Mouse (Mus musculus): ENCODE data around the gene A730049H05Rik. TPM values are rescaled to one million over a fixed set of nuclear protein-coding genes. Genes with fewer than 3 reads are reported as not detected.

A730049H05Rik gene
- polyA plus RNA-seq, 1 experiment from 2014 or later, result 3.6 TPM

- Histone ChIP-seq H3K4me2 (ENCODE audit: low read length) (peak within 1 kb of the TSS; percentile 56), H3K4me3 (ENCODE audit: control insufficient read depth in 1 of 2, insufficient read depth in 1 of 2, low read depth in 1 of 2, low read length in 2 of 2) (peak within 1 kb of the TSS in 1 of 2 experiments; percentile 12; a peak in 2 of 4 replicates), H3K9ac (ENCODE audit: low read length) (peak within 1 kb of the TSS; percentile 65), H3K27me3 (ENCODE audit: control insufficient read depth, insufficient read depth, low read length) (no peaks in the 10 kb centered on the region), H3K27ac (replicated peaks in 1 of 2; ENCODE audit: control insufficient read depth in 1 of 2, insufficient read depth in 1 of 2, low read depth in 2 of 2, low read length in 2 of 2) (peak within 1 kb of the TSS; percentile 94 to 100), H3K9me3 (ENCODE audit: control insufficient read depth, low read length) (no peaks in the 10 kb centered on the region), H3K4me1 (ENCODE audit: control insufficient read depth in 2 of 2, insufficient read depth in 2 of 2, low read length in 2 of 2) (peaks cover 13 to 22% of the 10 kb centered on the region in 2 experiments), H3K36me3 (ENCODE audit: control insufficient read depth, insufficient read depth, low read length) (peaks cover 57% of the 10 kb centered on the region)
- WGBS, result 16% methylated on average over 4 of the region's 4 CpGs
- ATAC-seq (ENCODE audit: insufficient number of reproducible peaks, insufficient read depth, low FRiP score, low read depth), result peak; percentile 84
Observed at GRCm38 (mm10) chr6:92869089-92869581, 52.9 kb downstream of the A730049H05Rik start, which contains the start of gene Gm15737. TSS of gene Gm15737 (plus strand) at chr6:92869357.

GRCm38 (mm10) chr6:92869582-92870219 is 53.4 kb downstream of the A730049H05Rik start:
- H3K36me3 ChIP-seq (ENCODE audit: control insufficient read depth, insufficient read depth, low read length), result peaks cover 54% of the 10 kb centered on the region
- peak overlapping the region; percentile 56 for H3K4me2 ChIP-seq (ENCODE audit: low read length)
- H3K9me3 ChIP-seq (ENCODE audit: control insufficient read depth, low read length), result no peaks in the 10 kb centered on the region
- peak overlapping the region; percentile 65 for H3K9ac ChIP-seq (ENCODE audit: low read length)
- H3K27ac ChIP-seq (replicated peaks in 1 of 2; ENCODE audit: control insufficient read depth in 1 of 2, insufficient read depth in 1 of 2, low read depth in 2 of 2, low read length in 2 of 2), result peak overlapping the region; percentile 88 to 100
- H3K4me1 ChIP-seq (ENCODE audit: control insufficient read depth in 2 of 2, insufficient read depth in 2 of 2, low read length in 2 of 2), result peaks cover 13 to 24% of the 10 kb centered on the region in 2 experiments
- no peaks in the 10 kb centered on the region for H3K27me3 ChIP-seq (ENCODE audit: control insufficient read depth, insufficient read depth, low read length)
- ATAC-seq (ENCODE audit: insufficient number of reproducible peaks, insufficient read depth, low FRiP score, low read depth), result peak; percentile 69
- peak overlapping the region in 1 of 2 experiments; percentile 12; a peak in 2 of 4 replicates for H3K4me3 ChIP-seq (ENCODE audit: control insufficient read depth in 1 of 2, insufficient read depth in 1 of 2, low read depth in 1 of 2, low read length in 2 of 2)
- 21% methylated on average over 16 of the region's 16 CpGs for WGBS

GRCm38 (mm10) chr6:92871813-92872212 is 55.5 kb downstream of the A730049H05Rik start:
- Histone ChIP-seq H3K4me1 (ENCODE audit: control insufficient read depth in 2 of 2, insufficient read depth in 2 of 2, low read length in 2 of 2) (peaks cover 19 to 33% of the 10 kb centered on the region in 2 experiments), H3K36me3 (ENCODE audit: control insufficient read depth, insufficient read depth, low read length) (peaks cover 49% of the 10 kb centered on the region), H3K27ac (replicated peaks in 1 of 2; ENCODE audit: control insufficient read depth in 1 of 2, insufficient read depth in 1 of 2, low read depth in 2 of 2, low read length in 2 of 2) (no peak overlapping the region), H3K9ac (ENCODE audit: low read length) (no peak overlapping the region), H3K4me3 (ENCODE audit: control insufficient read depth in 1 of 2, insufficient read depth in 1 of 2, low read depth in 1 of 2, low read length in 2 of 2) (no peak overlapping the region), H3K9me3 (ENCODE audit: control insufficient read depth, low read length) (no peaks in the 10 kb centered on the region), H3K4me2 (ENCODE audit: low read length) (no peak overlapping the region), H3K27me3 (ENCODE audit: control insufficient read depth, insufficient read depth, low read length) (no peaks in the 10 kb centered on the region)
- no peak for ATAC-seq (ENCODE audit: insufficient number of reproducible peaks, insufficient read depth, low FRiP score, low read depth)
- 64% methylated on average over 4 of the region's 4 CpGs for WGBS

GRCm38 (mm10) chr6:92872766-92873165 is 56.5 kb downstream of the A730049H05Rik start:
- 88% methylated on average over 10 of the region's 10 CpGs for WGBS
- ATAC-seq (ENCODE audit: insufficient number of reproducible peaks, insufficient read depth, low FRiP score, low read depth), result no peak
- H3K9me3 ChIP-seq (ENCODE audit: control insufficient read depth, low read length), result no peaks in the 10 kb centered on the region
- no peak overlapping the region for H3K27ac ChIP-seq (replicated peaks in 1 of 2; ENCODE audit: control insufficient read depth in 1 of 2, insufficient read depth in 1 of 2, low read depth in 2 of 2, low read length in 2 of 2)
- peaks cover 19 to 33% of the 10 kb centered on the region in 2 experiments for H3K4me1 ChIP-seq (ENCODE audit: control insufficient read depth in 2 of 2, insufficient read depth in 2 of 2, low read length in 2 of 2)
- H3K4me2 ChIP-seq (ENCODE audit: low read length), result no peak overlapping the region
- H3K27me3 ChIP-seq (ENCODE audit: control insufficient read depth, insufficient read depth, low read length), result no peaks in the 10 kb centered on the region
- H3K4me3 ChIP-seq (ENCODE audit: control insufficient read depth in 1 of 2, insufficient read depth in 1 of 2, low read depth in 1 of 2, low read length in 2 of 2), result no peak overlapping the region
- peaks cover 55% of the 10 kb centered on the region for H3K36me3 ChIP-seq (ENCODE audit: control insufficient read depth, insufficient read depth, low read length)
- H3K9ac ChIP-seq (ENCODE audit: low read length), result no peak overlapping the region

GRCm38 (mm10) chr6:92874854-92875253 is 58.6 kb downstream of the A730049H05Rik start:
- Histone ChIP-seq H3K4me1 (ENCODE audit: control insufficient read depth in 2 of 2, insufficient read depth in 2 of 2, low read length in 2 of 2) (peaks cover 11 to 19% of the 10 kb centered on the region in 2 experiments), H3K27me3 (ENCODE audit: control insufficient read depth, insufficient read depth, low read length) (no peaks in the 10 kb centered on the region), H3K9ac (ENCODE audit: low read length) (no peak overlapping the region), H3K36me3 (ENCODE audit: control insufficient read depth, insufficient read depth, low read length) (peaks cover 62% of the 10 kb centered on the region), H3K9me3 (ENCODE audit: control insufficient read depth, low read length) (no peaks in the 10 kb centered on the region), H3K4me2 (ENCODE audit: low read length) (no peak overlapping the region), H3K27ac (replicated peaks in 1 of 2; ENCODE audit: control insufficient read depth in 1 of 2, insufficient read depth in 1 of 2, low read depth in 2 of 2, low read length in 2 of 2) (no peak overlapping the region; a peak in 2 of 4 replicates), H3K4me3 (ENCODE audit: control insufficient read depth in 1 of 2, insufficient read depth in 1 of 2, low read depth in 1 of 2, low read length in 2 of 2) (no peak overlapping the region)
- 36% methylated on average over 5 of the region's 5 CpGs for WGBS
- no peak for ATAC-seq (ENCODE audit: insufficient number of reproducible peaks, insufficient read depth, low FRiP score, low read depth)

- Histone ChIP-seq H3K4me2 (ENCODE audit: low read length) (no peak overlapping the region), H3K9me3 (ENCODE audit: control insufficient read depth, low read length) (no peaks in the 10 kb centered on the region), H3K4me3 (ENCODE audit: control insufficient read depth in 1 of 2, insufficient read depth in 1 of 2, low read depth in 1 of 2, low read length in 2 of 2) (no peak overlapping the region), H3K4me1 (ENCODE audit: control insufficient read depth in 2 of 2, insufficient read depth in 2 of 2, low read length in 2 of 2) (peaks cover 6 to 14% of the 10 kb centered on the region in 2 experiments), H3K27ac (replicated peaks in 1 of 2; ENCODE audit: control insufficient read depth in 1 of 2, insufficient read depth in 1 of 2, low read depth in 2 of 2, low read length in 2 of 2) (no peak overlapping the region), H3K27me3 (ENCODE audit: control insufficient read depth, insufficient read depth, low read length) (no peaks in the 10 kb centered on the region), H3K36me3 (ENCODE audit: control insufficient read depth, insufficient read depth, low read length) (peaks cover 65% of the 10 kb centered on the region), H3K9ac (ENCODE audit: low read length) (no peak overlapping the region)
- WGBS, result 88% methylated on average over 2 of the region's 2 CpGs
- ATAC-seq (ENCODE audit: insufficient number of reproducible peaks, insufficient read depth, low FRiP score, low read depth), result no peak
Observed at GRCm38 (mm10) chr6:92875340-92875739, 59.1 kb downstream of the A730049H05Rik start.

- Histone ChIP-seq H3K4me2 (ENCODE audit: low read length) (no peak overlapping the region), H3K27ac (replicated peaks in 1 of 2; ENCODE audit: control insufficient read depth in 1 of 2, insufficient read depth in 1 of 2, low read depth in 2 of 2, low read length in 2 of 2) (no peak overlapping the region), H3K36me3 (ENCODE audit: control insufficient read depth, insufficient read depth, low read length) (peaks cover 68% of the 10 kb centered on the region), H3K27me3 (ENCODE audit: control insufficient read depth, insufficient read depth, low read length) (no peaks in the 10 kb centered on the region), H3K4me1 (ENCODE audit: control insufficient read depth in 2 of 2, insufficient read depth in 2 of 2, low read length in 2 of 2) (peaks cover 6 to 11% of the 10 kb centered on the region in 2 experiments), H3K9me3 (ENCODE audit: control insufficient read depth, low read length) (no peaks in the 10 kb centered on the region), H3K9ac (ENCODE audit: low read length) (no peak overlapping the region), H3K4me3 (ENCODE audit: control insufficient read depth in 1 of 2, insufficient read depth in 1 of 2, low read depth in 1 of 2, low read length in 2 of 2) (no peak overlapping the region)
- no peak for ATAC-seq (ENCODE audit: insufficient number of reproducible peaks, insufficient read depth, low FRiP score, low read depth)
- WGBS, result 42% methylated on average over 5 of the region's 5 CpGs
Observed at GRCm38 (mm10) chr6:92876121-92876520, 59.8 kb downstream of the A730049H05Rik start.

Measured in heart, embryonic 14.5 days (tissue).